In genomic region chr11:70524782-70525181, GRCm38 (mm10) we compare ENCODE assay signal across 9 mouse cellular contexts. TPM values are rescaled to one million over a fixed set of nuclear protein-coding genes. Genes with fewer than 3 reads are reported as not detected.
DNase-seq lines count a peak whose midpoint lies in the region; ATAC-seq and TF ChIP-seq lines count a peak whose summit lies in the region.
"Had no signal": no experiment of that assay in that cellular context is flagged by ENCODE, and none has a peak within 500 bp of the region (broad histone marks: within the 10 kb centered on the region; RNA-seq: fewer than 3 reads in every experiment).

No protein-coding gene starts in this region.

- WGBS in lung, embryonic 15.5 days, result 5% methylated on average over 8 of the region's 8 CpGs
- 12% methylated on average over 8 of the region's 8 CpGs for WGBS in limb, embryonic 14.5 days
- 2% methylated on average over 8 of the region's 8 CpGs for WGBS in small intestine, adult 2 months

- TF ChIP-seq POLR2A in limb, embryonic 14.5 days (IDR thresholded peaks at IDR 0.05; ENCODE audit: borderline replicate concordance, extremely low read depth, insufficient read depth, insufficient read length), result no peak
- TF ChIP-seq POLR2A in small intestine, adult 2 months (IDR thresholded peaks at IDR 0.05; ENCODE audit: low read depth, low read length), result no peak

- H3K9ac ChIP-seq in lung, embryonic 15.5 days, result peak overlapping the region; percentile 64; the same call in 1 of the 2 replicates
- 0 out of 2 replicates have a peak overlapping the region, but pooled peaks have one; percentile 25 for H3K9ac ChIP-seq in limb, embryonic 14.5 days (ENCODE audit: low read depth, low read length, severe bottlenecking)

- no peak for DNase-seq in lung, postnatal 14 days
- no peak for DNase-seq in limb, embryonic 14.5 days (ENCODE audit: low spot score)
- DNase-seq in cerebellum, adult 18-20 months, result no peak
- DNase-seq in gastrocnemius, postnatal 25 days, result no peak
- DNase-seq in right cerebral cortex, postnatal 25 days, result no peak

- no peaks in the 10 kb centered on the region for H3K9me3 ChIP-seq in lung, embryonic 15.5 days
- H3K9me3 ChIP-seq in limb, embryonic 14.5 days (ENCODE audit: control insufficient read depth, low read length), result no peaks in the 10 kb centered on the region

- H3K36me3 ChIP-seq in lung, embryonic 15.5 days, result peaks cover 29% of the 10 kb centered on the region
- H3K36me3 ChIP-seq in limb, embryonic 14.5 days (ENCODE audit: control insufficient read depth, insufficient read depth, low read length), result peaks cover 26% of the 10 kb centered on the region
- H3K36me3 ChIP-seq in small intestine, adult 2 months (ENCODE audit: control insufficient read depth, insufficient read depth, low read length), result peaks cover 20% of the 10 kb centered on the region

- 0 out of 2 replicates have a peak, but pooled peaks cover 3% of the 10 kb centered on the region for H3K27me3 ChIP-seq in lung, embryonic 15.5 days
- no peaks in the 10 kb centered on the region for H3K27me3 ChIP-seq in limb, embryonic 14.5 days (ENCODE audit: control insufficient read depth, insufficient read depth, low read length)
- H3K27me3 ChIP-seq in small intestine, adult 2 months (ENCODE audit: control insufficient read depth, insufficient read depth, low read length), result no peaks in the 10 kb centered on the region

- peak overlapping the region; percentile 56 for H3K4me2 ChIP-seq in lung, embryonic 15.5 days
- H3K4me2 ChIP-seq in limb, embryonic 14.5 days (replicated peaks; ENCODE audit: low read depth, low read length, severe bottlenecking), result peak overlapping the region; percentile 79

- H3K4me3 ChIP-seq in lung, embryonic 15.5 days, result peak overlapping the region; percentile 72
- peak overlapping the region; percentile 65 for H3K4me3 ChIP-seq in limb, embryonic 14.5 days (replicated peaks; ENCODE audit: low read length)
- peak overlapping the region; percentile 19; the same call in 1 of the 2 replicates for H3K4me3 ChIP-seq in small intestine, adult 2 months (ENCODE audit: low read depth, low read length)

- no peak overlapping the region; the same call in 1 of the 2 replicates for H3K27ac ChIP-seq in lung, embryonic 15.5 days
- no peak overlapping the region for H3K27ac ChIP-seq in limb, embryonic 14.5 days (replicated peaks; ENCODE audit: low read depth, low read length)
- H3K27ac ChIP-seq in small intestine, adult 2 months (ENCODE audit: insufficient read depth, low read depth, low read length), result no peak overlapping the region

- H3K4me1 ChIP-seq in lung, embryonic 15.5 days, result peaks cover 20% of the 10 kb centered on the region
- H3K4me1 ChIP-seq in limb, embryonic 14.5 days (ENCODE audit: control insufficient read depth, insufficient read depth, low read length), result peaks cover 9% of the 10 kb centered on the region
- peaks cover 7% of the 10 kb centered on the region for H3K4me1 ChIP-seq in small intestine, adult 2 months (ENCODE audit: control insufficient read depth, insufficient read depth, insufficient read length, low read length)

- peak; percentile 13 for ATAC-seq in lung, embryonic 15.5 days (ENCODE audit: borderline replicate concordance, extremely low read depth, low FRiP score, low TSS enrichment)
- peak; percentile 44 for ATAC-seq in erythroid progenitor cell, adult 5-6 weeks (replicated peaks; ENCODE audit: low FRiP score, poor library complexity, severe bottlenecking)
- ATAC-seq in limb, embryonic 14.5 days (ENCODE audit: low FRiP score, low read depth), result peak; percentile 16

- TF ChIP-seq CTCF in small intestine, adult 2 months (IDR thresholded peaks at IDR 0.05; ENCODE audit: extremely low read depth, insufficient read length, insufficient replicate concordance, low read depth, low read length), result no peak

RNA-seq across cellular contexts. Expression of gene Psmb6, which starts 0.4 kb away (rescaled TPM):
- 771 and 802 TPM in 2 replicates for polyA plus RNA-seq in lung, embryonic 15.5 days (2015; fragmentation: Nextera tagmentation; extraction: Ambion mirVana)
- total RNA-seq in erythroid progenitor cell, adult 5-6 weeks (2015; ENCODE audit: low replicate concordance), result 40.2 and 49.0 TPM in 2 replicates
- total RNA-seq in erythroid progenitor cell, adult 5-6 weeks (2017; ENCODE audit: low replicate concordance), result 52.0 and 74.6 TPM in 2 replicates
- 421 and 423 TPM in 2 replicates for polyA plus RNA-seq in limb, embryonic 14.5 days (2012; rRNA removed)
- polyA plus RNA-seq in limb, embryonic 14.5 days (2014; fragmentation: Nextera tagmentation; extraction: Ambion mirVana), result 755 and 779 TPM in 2 replicates
- polyA plus RNA-seq in small intestine, adult 2 months (2012; rRNA removed), result 146 and 264 TPM in 2 replicates
- 100 to 1,000 TPM; 242 to 248 TPM for total RNA-seq in gastrocnemius, postnatal 25 days (2021)

RNA-seq across cellular contexts. Expression of gene Gltpd2, which starts 5.8 kb away (rescaled TPM):
- polyA plus RNA-seq in lung, embryonic 15.5 days (2015; fragmentation: Nextera tagmentation; extraction: Ambion mirVana), result 0.62 and 0.86 TPM in 2 replicates
- total RNA-seq in erythroid progenitor cell, adult 5-6 weeks (2015; ENCODE audit: low replicate concordance), result not detected in 2 replicates
- not detected in 2 replicates for total RNA-seq in erythroid progenitor cell, adult 5-6 weeks (2017; ENCODE audit: low replicate concordance)
- 0.24 and 0.36 TPM in 2 replicates for polyA plus RNA-seq in limb, embryonic 14.5 days (2012; rRNA removed)
- polyA plus RNA-seq in limb, embryonic 14.5 days (2014; fragmentation: Nextera tagmentation; extraction: Ambion mirVana), result 0.54 and 0.73 TPM in 2 replicates
- polyA plus RNA-seq in small intestine, adult 2 months (2012; rRNA removed), result 4.3 and 8.4 TPM in 2 replicates
- total RNA-seq in gastrocnemius, postnatal 25 days (2021), result not detected

RNA-seq across cellular contexts. Expression of gene Gm40193, which starts 8.0 kb away (rescaled TPM):
- polyA plus RNA-seq in lung, embryonic 15.5 days (2015; fragmentation: Nextera tagmentation; extraction: Ambion mirVana), result not detected in 2 replicates
- total RNA-seq in erythroid progenitor cell, adult 5-6 weeks (2015; ENCODE audit: low replicate concordance), result not detected in 2 replicates
- not detected in 2 replicates for total RNA-seq in erythroid progenitor cell, adult 5-6 weeks (2017; ENCODE audit: low replicate concordance)
- 1.2 TPM in 1 of 2 replicates, not detected in the other for polyA plus RNA-seq in limb, embryonic 14.5 days (2012; rRNA removed)
- polyA plus RNA-seq in limb, embryonic 14.5 days (2014; fragmentation: Nextera tagmentation; extraction: Ambion mirVana), result not detected in 2 replicates
- not detected in 2 replicates for polyA plus RNA-seq in small intestine, adult 2 months (2012; rRNA removed)
- not detected for total RNA-seq in gastrocnemius, postnatal 25 days (2021)
- total RNA-seq: adrenal gland, adult 2 months had no signal
- polyA plus RNA-seq: adrenal gland, adult 2 months had no signal

RNA-seq across cellular contexts. Expression of gene Vmo1, which starts 10.4 kb away (rescaled TPM):
- 1.0 and 1.2 TPM in 2 replicates for polyA plus RNA-seq in lung, embryonic 15.5 days (2015; fragmentation: Nextera tagmentation; extraction: Ambion mirVana)
- total RNA-seq in erythroid progenitor cell, adult 5-6 weeks (2015; ENCODE audit: low replicate concordance), result not detected in 2 replicates
- total RNA-seq in erythroid progenitor cell, adult 5-6 weeks (2017; ENCODE audit: low replicate concordance), result not detected in 2 replicates
- 0.14 TPM in 1 of 2 replicates, not detected in the other for polyA plus RNA-seq in limb, embryonic 14.5 days (2012; rRNA removed)
- polyA plus RNA-seq in limb, embryonic 14.5 days (2014; fragmentation: Nextera tagmentation; extraction: Ambion mirVana), result 0.30 TPM in 1 of 2 replicates, not detected in the other
- polyA plus RNA-seq in small intestine, adult 2 months (2012; rRNA removed), result not detected in 2 replicates
- total RNA-seq in gastrocnemius, postnatal 25 days (2021), result not detected
- polyA plus RNA-seq: adrenal gland, adult 2 months had no signal

RNA-seq across cellular contexts. Expression of gene Pld2, which starts 15.1 kb away (rescaled TPM):
- polyA plus RNA-seq in lung, embryonic 15.5 days (2015; fragmentation: Nextera tagmentation; extraction: Ambion mirVana), result 8.6 and 8.9 TPM in 2 replicates
- not detected in 2 replicates for total RNA-seq in erythroid progenitor cell, adult 5-6 weeks (2015; ENCODE audit: low replicate concordance)
- total RNA-seq in erythroid progenitor cell, adult 5-6 weeks (2017; ENCODE audit: low replicate concordance), result 0.23 and 0.64 TPM in 2 replicates
- polyA plus RNA-seq in limb, embryonic 14.5 days (2012; rRNA removed), result 18.9 and 22.6 TPM in 2 replicates
- polyA plus RNA-seq in limb, embryonic 14.5 days (2014; fragmentation: Nextera tagmentation; extraction: Ambion mirVana), result 5.8 and 7.5 TPM in 2 replicates
- 11.0 and 24.9 TPM in 2 replicates for polyA plus RNA-seq in small intestine, adult 2 months (2012; rRNA removed)
- 10 to 100 TPM; 17.4 to 17.7 TPM for total RNA-seq in gastrocnemius, postnatal 25 days (2021)

Comparison
In these comparisons a context has a peak if more than half of its experiments do, and no peak if none do; other contexts are left out.
1. H3K4me3 ChIP-seq: peak in every context shown above with its lines; median percentile 72 in lung, embryonic 15.5 days; 65 in limb, embryonic 14.5 days; 19 in small intestine, adult 2 months.